Mouse (Mus musculus): ENCODE measurements around the gene Nrxn3. TPM values are rescaled to one million over a fixed set of nuclear protein-coding genes. Genes with fewer than 3 reads are reported as not detected.

Nrxn3 gene
- polyA plus RNA-seq, 1 experiment, result 5.4 TPM

GRCm38 (mm10) chr12:90281236-90281635 lies 1558.6 kb downstream of the Nrxn3 start:
- Histone ChIP-seq H3K4me1 (ENCODE audit: control insufficient read depth, insufficient read depth, low read length) (no peaks in the 10 kb centered on the region), H3K27me3 (ENCODE audit: control insufficient read depth, insufficient read depth, low read length) (no peaks in the 10 kb centered on the region), H3K27ac (ENCODE audit: control insufficient read depth, insufficient read depth, low read depth, low read length) (no peak overlapping the region), H3K36me3 (ENCODE audit: control insufficient read depth, insufficient read depth, low read length) (no peaks in the 10 kb centered on the region), H3K4me3 (ENCODE audit: control insufficient read depth, low read depth, low read length) (no peak overlapping the region)
- no peak for TF ChIP-seq CTCF (IDR thresholded peaks at IDR 0.05; ENCODE audit: control insufficient read depth, insufficient read depth, insufficient replicate concordance, low read depth, low read length)
- no peak for TF ChIP-seq POLR2A (IDR thresholded peaks at IDR 0.05; ENCODE audit: control insufficient read depth, low read depth, low read length)

- no peak for TF ChIP-seq CTCF (IDR thresholded peaks at IDR 0.05; ENCODE audit: control insufficient read depth, insufficient read depth, insufficient replicate concordance, low read depth, low read length)
- H3K27ac ChIP-seq (ENCODE audit: control insufficient read depth, insufficient read depth, low read depth, low read length), result no peak overlapping the region
- H3K36me3 ChIP-seq (ENCODE audit: control insufficient read depth, insufficient read depth, low read length), result no peaks in the 10 kb centered on the region
- no peaks in the 10 kb centered on the region for H3K4me1 ChIP-seq (ENCODE audit: control insufficient read depth, insufficient read depth, low read length)
- no peaks in the 10 kb centered on the region for H3K27me3 ChIP-seq (ENCODE audit: control insufficient read depth, insufficient read depth, low read length)
- H3K4me3 ChIP-seq (ENCODE audit: control insufficient read depth, low read depth, low read length), result no peak overlapping the region
Observed at GRCm38 (mm10) chr12:90283022-90283421, 1560.3 kb downstream of the Nrxn3 start.

- Histone ChIP-seq H3K27me3 (ENCODE audit: control insufficient read depth, insufficient read depth, low read length) (no peaks in the 10 kb centered on the region), H3K36me3 (ENCODE audit: control insufficient read depth, insufficient read depth, low read length) (no peaks in the 10 kb centered on the region), H3K4me3 (ENCODE audit: control insufficient read depth, low read depth, low read length) (no peak overlapping the region), H3K4me1 (ENCODE audit: control insufficient read depth, insufficient read depth, low read length) (no peaks in the 10 kb centered on the region), H3K27ac (ENCODE audit: control insufficient read depth, insufficient read depth, low read depth, low read length) (no peak overlapping the region)
- no peak for TF ChIP-seq CTCF (IDR thresholded peaks at IDR 0.05; ENCODE audit: control insufficient read depth, insufficient read depth, insufficient replicate concordance, low read depth, low read length)
- no peak for TF ChIP-seq POLR2A (IDR thresholded peaks at IDR 0.05; ENCODE audit: control insufficient read depth, low read depth, low read length)
Observed at GRCm38 (mm10) chr12:90302671-90303070, 1580.0 kb downstream of the Nrxn3 start.

GRCm38 (mm10) chr12:90331806-90332205 lies 1609.1 kb downstream of the Nrxn3 start:
- Histone ChIP-seq H3K27ac (ENCODE audit: control insufficient read depth, insufficient read depth, low read depth, low read length) (no peak overlapping the region), H3K4me3 (ENCODE audit: control insufficient read depth, low read depth, low read length) (peak overlapping the region; percentile 12; the same call in 1 of the 2 replicates), H3K36me3 (ENCODE audit: control insufficient read depth, insufficient read depth, low read length) (no peaks in the 10 kb centered on the region), H3K27me3 (ENCODE audit: control insufficient read depth, insufficient read depth, low read length) (no peaks in the 10 kb centered on the region), H3K4me1 (ENCODE audit: control insufficient read depth, insufficient read depth, low read length) (no peaks in the 10 kb centered on the region)
- TF ChIP-seq CTCF (IDR thresholded peaks at IDR 0.05; ENCODE audit: control insufficient read depth, insufficient read depth, insufficient replicate concordance, low read depth, low read length), result no peak
- no peak for TF ChIP-seq POLR2A (IDR thresholded peaks at IDR 0.05; ENCODE audit: control insufficient read depth, low read depth, low read length)

GRCm38 (mm10) chr12:90332459-90332858 lies 1609.8 kb downstream of the Nrxn3 start:
- no peaks in the 10 kb centered on the region for H3K27me3 ChIP-seq (ENCODE audit: control insufficient read depth, insufficient read depth, low read length)

GRCm38 (mm10) chr12:90337496-90338228 lies 1615.0 kb downstream of the Nrxn3 start:
- no peaks in the 10 kb centered on the region for H3K4me1 ChIP-seq (ENCODE audit: control insufficient read depth, insufficient read depth, low read length)
- no peak overlapping the region for H3K27ac ChIP-seq (ENCODE audit: control insufficient read depth, insufficient read depth, low read depth, low read length)
- TF ChIP-seq POLR2A (IDR thresholded peaks at IDR 0.05; ENCODE audit: control insufficient read depth, low read depth, low read length), result no peak
- TF ChIP-seq CTCF (IDR thresholded peaks at IDR 0.05; ENCODE audit: control insufficient read depth, insufficient read depth, insufficient replicate concordance, low read depth, low read length), result no peak
- no peaks in the 10 kb centered on the region for H3K27me3 ChIP-seq (ENCODE audit: control insufficient read depth, insufficient read depth, low read length)
- H3K4me3 ChIP-seq (ENCODE audit: control insufficient read depth, low read depth, low read length), result no peak overlapping the region
- H3K36me3 ChIP-seq (ENCODE audit: control insufficient read depth, insufficient read depth, low read length), result no peaks in the 10 kb centered on the region

More at GRCm38 (mm10) chr12:90332459-90332858, 1609.8 kb downstream of the Nrxn3 start:
- Histone ChIP-seq H3K4me3 (ENCODE audit: control insufficient read depth, low read depth, low read length) (no peak overlapping the region), H3K36me3 (ENCODE audit: control insufficient read depth, insufficient read depth, low read length) (no peaks in the 10 kb centered on the region), H3K27ac (ENCODE audit: control insufficient read depth, insufficient read depth, low read depth, low read length) (no peak overlapping the region), H3K4me1 (ENCODE audit: control insufficient read depth, insufficient read depth, low read length) (no peaks in the 10 kb centered on the region)
- TF ChIP-seq POLR2A (IDR thresholded peaks at IDR 0.05; ENCODE audit: control insufficient read depth, low read depth, low read length), result no peak
- TF ChIP-seq CTCF (IDR thresholded peaks at IDR 0.05; ENCODE audit: control insufficient read depth, insufficient read depth, insufficient replicate concordance, low read depth, low read length), result no peak

GRCm38 (mm10) chr12:90338229-90338557 lies 1615.5 kb downstream of the Nrxn3 start:
- no peaks in the 10 kb centered on the region for H3K36me3 ChIP-seq (ENCODE audit: control insufficient read depth, insufficient read depth, low read length)
- H3K27me3 ChIP-seq (ENCODE audit: control insufficient read depth, insufficient read depth, low read length), result no peaks in the 10 kb centered on the region
- TF ChIP-seq POLR2A (IDR thresholded peaks at IDR 0.05; ENCODE audit: control insufficient read depth, low read depth, low read length) (no peak), CTCF (IDR thresholded peaks at IDR 0.05; ENCODE audit: control insufficient read depth, insufficient read depth, insufficient replicate concordance, low read depth, low read length) (no peak)
- H3K27ac ChIP-seq (ENCODE audit: control insufficient read depth, insufficient read depth, low read depth, low read length), result no peak overlapping the region
- H3K4me3 ChIP-seq (ENCODE audit: control insufficient read depth, low read depth, low read length), result no peak overlapping the region
- no peaks in the 10 kb centered on the region for H3K4me1 ChIP-seq (ENCODE audit: control insufficient read depth, insufficient read depth, low read length)
